Comparison of ENCODE assay signal across 8 mouse cellular contexts in the genomic region with DNA sequence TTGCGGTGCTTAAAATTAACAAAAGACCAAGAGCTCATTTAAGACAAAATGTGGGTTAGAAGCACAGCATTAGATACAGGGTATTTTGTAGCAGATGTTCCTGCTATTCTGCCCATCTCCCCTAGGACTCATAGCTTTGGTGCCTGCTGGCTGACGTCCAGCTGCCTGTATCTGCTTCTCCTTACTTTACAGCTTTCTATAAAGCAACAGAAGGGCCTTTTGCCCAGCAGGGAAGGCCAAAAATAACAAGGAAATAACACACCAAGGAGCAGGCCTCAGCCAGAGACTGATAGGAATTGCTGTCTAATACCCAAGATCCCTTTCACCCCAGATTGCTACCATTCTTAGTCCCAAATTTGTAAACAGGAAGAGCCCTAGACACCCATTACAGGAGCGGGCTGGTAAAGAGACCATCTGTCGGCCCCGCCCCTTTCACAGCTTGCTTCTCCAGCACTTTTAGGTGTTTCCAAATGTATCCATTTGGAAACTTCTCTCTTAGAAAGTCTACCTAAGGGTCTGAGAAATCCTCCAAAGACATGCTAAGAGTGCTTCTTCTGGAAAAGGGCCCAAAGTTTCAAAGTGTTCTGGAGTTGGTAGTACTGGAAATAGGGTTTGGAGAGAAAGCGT.
A peak's percentile ranks its signal among the peaks of the same experiment; 100 is the strongest.
DNase-seq lines count a peak whose midpoint lies in the region; ATAC-seq lines count a peak whose summit lies in the region.

No protein-coding gene starts in this region.

- no peak overlapping the region for H3K9ac ChIP-seq in intestine, embryonic 15.5 days

- no peak overlapping the region for H3K4me3 ChIP-seq in intestine, embryonic 15.5 days (replicated peaks)

- no peaks in the 10 kb centered on the region for H3K27me3 ChIP-seq in intestine, embryonic 15.5 days (replicated peaks)

- no peak for ATAC-seq in intestine, embryonic 15.5 days

- H3K9me3 ChIP-seq in intestine, embryonic 15.5 days, result no peaks in the 10 kb centered on the region

- intact Hi-C loops in gastrocnemius, postnatal 14 days (cut with DNase I; ENCODE audit: low total_unique reads), result no loop called here

- DNase-seq in cerebellum, adult 11 months, result peak; percentile 29
- no peak for DNase-seq in cerebellum, adult 11-12 months
- peak; percentile 19 for DNase-seq in layer of hippocampus, adult 11-12 months (ENCODE audit: low spot score)
- no peak for DNase-seq in layer of hippocampus, postnatal 14 days (ENCODE audit: low spot score in 2 of 2)
- DNase-seq in MN1 (ENCODE audit: low spot score), result peak; percentile 86
- peak; percentile 2 for DNase-seq in large intestine, adult 2 months (ENCODE audit: low read depth, low spot score)
- no peak for DNase-seq in gastrocnemius, postnatal 14 days

- H3K36me3 ChIP-seq in intestine, embryonic 15.5 days, result no peaks in the 10 kb centered on the region

- H3K4me2 ChIP-seq in intestine, embryonic 15.5 days (replicated peaks), result no peak overlapping the region

- WGBS in large intestine, adult 2 months, result 58% methylated on average over 6 of the region's 6 CpGs
- 78% methylated on average over 6 of the region's 6 CpGs for WGBS in intestine, embryonic 15.5 days

- H3K27ac ChIP-seq in intestine, embryonic 15.5 days, result no peak overlapping the region

- H3K4me1 ChIP-seq in intestine, embryonic 15.5 days (replicated peaks), result no peaks in the 10 kb centered on the region

Comparison
In these comparisons a context has a peak if more than half of its experiments do, and no peak if none do; other contexts are left out.
1. DNase-seq: peak in cerebellum, adult 11 months (single experiment), layer of hippocampus, adult 11-12 months (single experiment), MN1 (single experiment) and large intestine, adult 2 months (single experiment); none in cerebellum, adult 11-12 months (single experiment), layer of hippocampus, postnatal 14 days (0 of 2) and gastrocnemius, postnatal 14 days (single experiment).